ENCODE assay signal across 9 mouse cellular contexts in the genomic region with DNA sequence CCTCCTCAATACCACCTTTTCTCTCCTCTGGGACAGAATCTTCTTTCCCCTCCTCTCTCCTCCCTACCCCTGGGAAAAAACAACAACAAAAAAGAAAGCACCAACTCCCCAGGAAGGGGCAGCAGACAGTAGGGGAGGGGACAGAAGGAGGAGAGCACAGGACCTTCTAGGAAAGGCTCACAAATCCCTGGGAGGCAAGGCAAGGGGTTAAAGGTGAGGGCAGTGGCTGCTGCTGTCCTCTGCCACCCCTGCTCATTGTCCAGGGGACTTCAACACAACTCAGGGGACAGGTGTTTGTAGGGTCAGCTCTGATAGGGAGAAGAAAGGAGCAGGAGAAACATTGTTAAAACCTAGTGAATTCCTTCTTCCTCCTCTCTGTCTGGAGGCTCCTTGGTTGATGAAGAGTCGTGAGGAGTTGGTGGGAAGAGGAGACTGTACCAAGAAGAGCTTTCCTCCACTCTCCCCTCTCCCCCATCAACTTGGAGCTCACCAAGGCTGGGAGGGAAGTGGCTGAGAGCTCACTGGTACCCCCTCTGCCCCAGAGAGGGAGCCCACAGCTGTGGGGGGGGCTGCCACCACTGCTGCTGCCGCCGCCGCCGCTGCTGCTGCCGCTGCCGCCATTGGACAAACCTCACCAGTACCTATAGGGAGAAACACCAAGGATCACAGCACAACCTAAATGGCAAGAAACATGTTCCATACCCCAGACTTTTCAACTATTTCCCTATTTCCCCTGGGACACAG. TPM values are rescaled to one million over a fixed set of nuclear protein-coding genes. Genes with fewer than 3 reads are reported as not detected.
A peak's percentile ranks its signal among the peaks of the same experiment; 100 is the strongest.
DNase-seq lines count a peak whose midpoint lies in the region; ATAC-seq lines count a peak whose summit lies in the region.
"Had no signal": no experiment of that assay in that cellular context is flagged by ENCODE, and none has a peak within 500 bp of the region (broad histone marks: within the 10 kb centered on the region; RNA-seq: fewer than 3 reads in every experiment).

No protein-coding gene starts in this region.

- H3K4me3 ChIP-seq in neural tube, embryonic 11.5 days (ENCODE audit: low read depth, low read length), result peak overlapping the region; percentile 99; the same call in 1 of the 2 replicates
- peak overlapping the region; percentile 98 for H3K4me3 ChIP-seq in limb, embryonic 12.5 days (replicated peaks)
- H3K4me3 ChIP-seq in stomach, embryonic 15.5 days (replicated peaks), result no peak overlapping the region

- H3K27me3 ChIP-seq in neural tube, embryonic 11.5 days (ENCODE audit: control insufficient read depth, insufficient read depth, low read length), result no peaks in the 10 kb centered on the region
- H3K27me3 ChIP-seq in limb, embryonic 12.5 days, result no peaks in the 10 kb centered on the region
- no peaks in the 10 kb centered on the region for H3K27me3 ChIP-seq in stomach, embryonic 15.5 days (replicated peaks)

- DNase-seq in cerebellum, adult 11-12 months, result peak; percentile 39
- no peak for DNase-seq in cerebellum, adult 18-20 months
- no peak for DNase-seq in neural tube, embryonic 11.5 days (ENCODE audit: low spot score)
- DNase-seq in neural tube, embryonic 10.5 days (ENCODE audit: extremely low spot score, low spot score), result no peak
- DNase-seq in natural killer cell, adult 2 months (ENCODE audit: low spot score in 2 of 2), result no peak
- DNase-seq in B cell, adult 2 months, result no peak

- no peak for ATAC-seq in neural tube, embryonic 11.5 days (ENCODE audit: insufficient read depth, low FRiP score, low TSS enrichment)
- no peak for ATAC-seq in limb, embryonic 12.5 days (ENCODE audit: insufficient number of reproducible peaks, insufficient read depth, low FRiP score, low TSS enrichment, low read depth)
- ATAC-seq in stomach, embryonic 15.5 days (ENCODE audit: insufficient read depth, low FRiP score, low read depth), result no peak

- no peak overlapping the region for H3K27ac ChIP-seq in neural tube, embryonic 11.5 days (ENCODE audit: low read depth, low read length)
- H3K27ac ChIP-seq in limb, embryonic 12.5 days, result peak overlapping the region; percentile 92
- H3K27ac ChIP-seq in stomach, embryonic 15.5 days, result no peak overlapping the region
- H3K27ac ChIP-seq: gastrocnemius, adult 2 months had no signal

- H3K9me3 ChIP-seq in neural tube, embryonic 11.5 days (ENCODE audit: control insufficient read depth, low read length), result no peaks in the 10 kb centered on the region
- H3K9me3 ChIP-seq in limb, embryonic 12.5 days, result no peaks in the 10 kb centered on the region
- H3K9me3 ChIP-seq in stomach, embryonic 15.5 days, result no peaks in the 10 kb centered on the region

- peaks cover 12% of the 10 kb centered on the region for H3K36me3 ChIP-seq in neural tube, embryonic 11.5 days (ENCODE audit: control insufficient read depth, insufficient read depth, low read length)
- H3K36me3 ChIP-seq in limb, embryonic 12.5 days, result peaks cover 41% of the 10 kb centered on the region
- peaks cover 16% of the 10 kb centered on the region for H3K36me3 ChIP-seq in stomach, embryonic 15.5 days

- 70% methylated on average over 7 of the region's 7 CpGs for WGBS in neural tube, embryonic 11.5 days
- WGBS in limb, embryonic 12.5 days, result 89% methylated on average over 7 of the region's 7 CpGs
- 74% methylated on average over 7 of the region's 7 CpGs for WGBS in stomach, embryonic 15.5 days

- peaks cover 38% of the 10 kb centered on the region for H3K4me1 ChIP-seq in neural tube, embryonic 11.5 days (ENCODE audit: control insufficient read depth, insufficient read depth, low read length)
- peaks cover 72% of the 10 kb centered on the region for H3K4me1 ChIP-seq in limb, embryonic 12.5 days (replicated peaks)
- peaks cover 68% of the 10 kb centered on the region for H3K4me1 ChIP-seq in stomach, embryonic 15.5 days

- H3K9ac ChIP-seq in neural tube, embryonic 11.5 days (ENCODE audit: low read length), result no peak overlapping the region; the same call in 1 of the 2 replicates
- H3K9ac ChIP-seq in limb, embryonic 12.5 days (replicated peaks), result peak overlapping the region; percentile 99
- H3K9ac ChIP-seq in stomach, embryonic 15.5 days, result no peak overlapping the region

- peak overlapping the region; percentile 98 for H3K4me2 ChIP-seq in neural tube, embryonic 11.5 days (ENCODE audit: low read depth)
- H3K4me2 ChIP-seq in limb, embryonic 12.5 days, result peak overlapping the region; percentile 92
- peak overlapping the region; percentile 87 for H3K4me2 ChIP-seq in stomach, embryonic 15.5 days

RNA-seq across cellular contexts. Expression of a gene that starts 1.7 kb away (rescaled TPM):
- 6.2 and 6.9 TPM in 2 replicates for polyA plus RNA-seq in neural tube, embryonic 11.5 days (2014; fragmentation: Nextera tagmentation; extraction: Ambion mirVana)
- 3.1 and 6.4 TPM in 2 replicates for polyA plus RNA-seq in limb, embryonic 12.5 days (2016; fragmentation: Nextera tagmentation; extraction: Ambion mirVana)
- 5.9 and 8.1 TPM in 2 replicates for polyA plus RNA-seq in stomach, embryonic 15.5 days (2015; fragmentation: Nextera tagmentation; extraction: Ambion mirVana)

RNA-seq across cellular contexts. Expression of a gene that starts 1.8 kb away (rescaled TPM):
- polyA plus RNA-seq in neural tube, embryonic 11.5 days (2014; fragmentation: Nextera tagmentation; extraction: Ambion mirVana), result 14.3 and 19.4 TPM in 2 replicates
- 73.7 and 81.2 TPM in 2 replicates for polyA plus RNA-seq in limb, embryonic 12.5 days (2016; fragmentation: Nextera tagmentation; extraction: Ambion mirVana)
- 25.0 and 63.8 TPM in 2 replicates for polyA plus RNA-seq in stomach, embryonic 15.5 days (2015; fragmentation: Nextera tagmentation; extraction: Ambion mirVana)

RNA-seq across cellular contexts. Expression of a gene that starts 4.1 kb away (rescaled TPM):
- polyA plus RNA-seq in neural tube, embryonic 11.5 days (2014; fragmentation: Nextera tagmentation; extraction: Ambion mirVana), result 90.8 and 94.5 TPM in 2 replicates
- polyA plus RNA-seq in limb, embryonic 12.5 days (2016; fragmentation: Nextera tagmentation; extraction: Ambion mirVana), result 120 and 123 TPM in 2 replicates
- 67.7 and 69.7 TPM in 2 replicates for polyA plus RNA-seq in stomach, embryonic 15.5 days (2015; fragmentation: Nextera tagmentation; extraction: Ambion mirVana)

RNA-seq across cellular contexts. Expression of a gene that starts 5.5 kb away (rescaled TPM):
- 99.6 and 105 TPM in 2 replicates for polyA plus RNA-seq in neural tube, embryonic 11.5 days (2014; fragmentation: Nextera tagmentation; extraction: Ambion mirVana)
- 33.0 and 34.4 TPM in 2 replicates for polyA plus RNA-seq in limb, embryonic 12.5 days (2016; fragmentation: Nextera tagmentation; extraction: Ambion mirVana)
- 33.1 and 62.5 TPM in 2 replicates for polyA plus RNA-seq in stomach, embryonic 15.5 days (2015; fragmentation: Nextera tagmentation; extraction: Ambion mirVana)

RNA-seq across cellular contexts. Expression of a gene that starts 6.4 kb away (rescaled TPM):
- 1.1 TPM in 1 of 2 replicates, not detected in the other for polyA plus RNA-seq in neural tube, embryonic 11.5 days (2014; fragmentation: Nextera tagmentation; extraction: Ambion mirVana)
- polyA plus RNA-seq in limb, embryonic 12.5 days (2016; fragmentation: Nextera tagmentation; extraction: Ambion mirVana), result 0.42 and 0.59 TPM in 2 replicates
- 1.0 TPM in 1 of 2 replicates, not detected in the other for polyA plus RNA-seq in stomach, embryonic 15.5 days (2015; fragmentation: Nextera tagmentation; extraction: Ambion mirVana)
